Mouse (Mus musculus) Muller cell, postnatal 12 days (primary cell): Measurements from ENCODE around the gene Ugdh.

Experiments
- DNase-seq: peaks from one replicate; pipeline ENCODE4 v3.0.0-alpha.2; 2015; ENCODE audit errors: inconsistent ontology term

The Ugdh gene

GRCm38 (mm10) chr5:65429441-65429840 lies 6.3 kb downstream of the Ugdh start:
- no peak for DNase-seq

- no peak for DNase-seq
Observed at GRCm38 (mm10) chr5:65428321-65428720, 7.4 kb downstream of the Ugdh start.

- no peak for DNase-seq
Observed at GRCm38 (mm10) chr5:65425251-65425650, 10.5 kb downstream of the Ugdh start.

- no peak for DNase-seq
Observed at GRCm38 (mm10) chr5:65424215-65424614, 11.5 kb downstream of the Ugdh start.

- no peak for DNase-seq
Observed at GRCm38 (mm10) chr5:65422803-65423202, 12.9 kb downstream of the Ugdh start.

GRCm38 (mm10) chr5:65420822-65421221 lies 14.9 kb downstream of the Ugdh start:
- no peak for DNase-seq

GRCm38 (mm10) chr5:65419136-65419535 lies 16.6 kb downstream of the Ugdh start:
- DNase-seq = no peak

- peak; percentile 20 for DNase-seq
Observed at GRCm38 (mm10) chr5:65415653-65416458, 19.9 kb downstream of the Ugdh start.

GRCm38 (mm10) chr5:65407989-65408388 lies 27.8 kb downstream of the Ugdh start:
- DNase-seq = no peak

- DNase-seq = peak; percentile 66
Observed at GRCm38 (mm10) chr5:65401251-65401994, 34.3 kb downstream of the Ugdh start.

GRCm38 (mm10) chr5:65394425-65394824 lies 41.3 kb downstream of the Ugdh start:
- no peak for DNase-seq

- DNase-seq = no peak
Observed at GRCm38 (mm10) chr5:65391753-65392152, 44.0 kb downstream of the Ugdh start.

GRCm38 (mm10) chr5:65390648-65391644 lies 44.8 kb downstream of the Ugdh start, which contains the start of the genes Rpl9 and Lias:
TSS of gene Rpl9 (minus strand) at chr5:65391444.
TSS of gene Lias (plus strand) at chr5:65391497.
- peak; percentile 97 for DNase-seq

- DNase-seq = no peak
Observed at GRCm38 (mm10) chr5:65387008-65387867, 48.5 kb downstream of the Ugdh start.

GRCm38 (mm10) chr5:65385704-65386103 lies 50.0 kb downstream of the Ugdh start:
- DNase-seq = no peak

GRCm38 (mm10) chr5:65374746-65375145 lies 61.0 kb downstream of the Ugdh start:
- DNase-seq = no peak

GRCm38 (mm10) chr5:65371551-65371950 lies 64.2 kb downstream of the Ugdh start:
- no peak for DNase-seq

- no peak for DNase-seq
Observed at GRCm38 (mm10) chr5:65367837-65368236, 67.9 kb downstream of the Ugdh start.
